Mouse (Mus musculus): ENCODE measurements around the gene Btrc. TPM values are rescaled to one million over a fixed set of nuclear protein-coding genes. Genes with fewer than 3 reads are reported as not detected.

The Btrc gene
- polyA plus RNA-seq, 1 experiment from 2014 or later, result 15.0 TPM

DNA sequence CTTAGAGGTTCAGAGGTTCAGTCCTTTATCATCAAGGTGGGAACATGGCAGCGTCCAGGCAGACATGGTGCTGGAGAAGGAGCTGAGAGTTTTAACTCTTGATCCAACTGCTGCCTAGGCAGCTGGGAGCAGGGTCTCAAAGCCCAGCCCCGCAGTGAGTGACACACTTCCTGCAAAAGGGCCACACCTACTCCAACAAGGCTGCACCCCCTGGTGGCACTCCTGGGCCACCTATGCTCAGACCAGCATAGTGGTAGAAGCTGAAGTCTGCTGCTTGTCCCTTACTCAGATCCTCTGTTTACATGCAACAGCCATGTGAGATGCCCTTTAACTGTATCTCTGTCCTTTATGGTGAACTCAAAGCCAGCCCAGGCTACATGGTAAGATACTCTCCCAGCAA, 47.5 kb downstream of the Btrc start:
- H3K4me3 ChIP-seq (ENCODE audit: low read depth, low read length), result no peak overlapping the region
- ATAC-seq (ENCODE audit: low FRiP score, low TSS enrichment) (no peak), DNase-seq (ENCODE audit: low spot score) (peak; percentile 24)
- TF ChIP-seq EP300 (optimal IDR thresholded peaks at IDR 0.05) (no peak), CTCF (IDR thresholded peaks at IDR 0.05; ENCODE audit: low read depth) (peak; percentile 50)
- H3K9ac ChIP-seq (ENCODE audit: low read length), result no peak overlapping the region
- no peak overlapping the region for H3K4me2 ChIP-seq (replicated peaks; ENCODE audit: low read depth)
- no peaks in the 10 kb centered on the region for H3K36me3 ChIP-seq (ENCODE audit: control insufficient read depth, insufficient read depth, low read length)
- no peaks in the 10 kb centered on the region for H3K27me3 ChIP-seq (ENCODE audit: control insufficient read depth, insufficient read depth, low read length)
- no peaks in the 10 kb centered on the region for H3K4me1 ChIP-seq (replicated peaks; ENCODE audit: control insufficient read depth, insufficient read depth)
- H3K9me3 ChIP-seq (ENCODE audit: control insufficient read depth, low read length), result no peaks in the 10 kb centered on the region
- WGBS, result 53% methylated on average over 2 of the region's 2 CpGs
- no peak overlapping the region for H3K27ac ChIP-seq (replicated peaks)

GRCm38 (mm10) chr19:45412694-45413093, 49.2 kb downstream of the Btrc start:
- no peaks in the 10 kb centered on the region for H3K9me3 ChIP-seq (ENCODE audit: control insufficient read depth, low read length)
- no peak for TF ChIP-seq CTCF (IDR thresholded peaks at IDR 0.05; ENCODE audit: low read depth)
- no peak for TF ChIP-seq EP300 (optimal IDR thresholded peaks at IDR 0.05)
- no peak overlapping the region for H3K4me3 ChIP-seq (ENCODE audit: low read depth, low read length)
- DNase-seq (ENCODE audit: low spot score) (no peak), ATAC-seq (ENCODE audit: low FRiP score, low TSS enrichment) (no peak)
- no peak overlapping the region for H3K27ac ChIP-seq (replicated peaks)
- H3K4me1 ChIP-seq (replicated peaks; ENCODE audit: control insufficient read depth, insufficient read depth), result no peaks in the 10 kb centered on the region
- H3K9ac ChIP-seq (ENCODE audit: low read length), result no peak overlapping the region
- no peaks in the 10 kb centered on the region for H3K36me3 ChIP-seq (ENCODE audit: control insufficient read depth, insufficient read depth, low read length)
- no peaks in the 10 kb centered on the region for H3K27me3 ChIP-seq (ENCODE audit: control insufficient read depth, insufficient read depth, low read length)
- H3K4me2 ChIP-seq (replicated peaks; ENCODE audit: low read depth), result no peak overlapping the region
- 81% methylated on average over 3 of the region's 3 CpGs for WGBS

DNA sequence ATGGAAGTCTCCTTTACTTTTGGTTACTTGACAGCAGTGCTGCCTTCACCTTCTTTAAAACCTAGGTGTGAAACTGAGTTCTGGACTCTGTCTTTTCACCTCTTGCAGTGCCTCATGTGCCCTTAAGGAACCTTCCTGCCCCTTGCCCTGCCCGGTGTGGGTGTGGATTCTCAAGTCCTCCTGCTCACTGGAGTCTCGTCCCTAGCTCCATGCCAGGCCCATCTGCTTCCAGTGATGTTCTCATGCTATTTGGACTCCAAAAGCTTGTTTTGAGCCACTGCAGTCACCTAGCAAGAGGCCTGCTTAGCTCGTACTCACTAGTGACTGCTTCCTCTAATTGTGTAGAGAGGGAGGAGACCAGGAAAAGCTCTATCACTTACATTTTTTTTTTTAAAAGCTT, 50.4 kb downstream of the Btrc start:
- H3K4me2 ChIP-seq (replicated peaks; ENCODE audit: low read depth), result no peak overlapping the region
- H3K27me3 ChIP-seq (ENCODE audit: control insufficient read depth, insufficient read depth, low read length), result no peaks in the 10 kb centered on the region
- no peak overlapping the region for H3K9ac ChIP-seq (ENCODE audit: low read length)
- WGBS, result 71% methylated on average over 3 of the region's 3 CpGs
- TF ChIP-seq EP300 (optimal IDR thresholded peaks at IDR 0.05) (no peak), CTCF (IDR thresholded peaks at IDR 0.05; ENCODE audit: low read depth) (no peak)
- H3K27ac ChIP-seq (replicated peaks), result no peak overlapping the region
- H3K4me1 ChIP-seq (replicated peaks; ENCODE audit: control insufficient read depth, insufficient read depth), result no peaks in the 10 kb centered on the region
- no peaks in the 10 kb centered on the region for H3K36me3 ChIP-seq (ENCODE audit: control insufficient read depth, insufficient read depth, low read length)
- H3K9me3 ChIP-seq (ENCODE audit: control insufficient read depth, low read length), result no peaks in the 10 kb centered on the region
- ATAC-seq (ENCODE audit: low FRiP score, low TSS enrichment) (no peak), DNase-seq (ENCODE audit: low spot score) (no peak)
- no peak overlapping the region for H3K4me3 ChIP-seq (ENCODE audit: low read depth, low read length)

DNA sequence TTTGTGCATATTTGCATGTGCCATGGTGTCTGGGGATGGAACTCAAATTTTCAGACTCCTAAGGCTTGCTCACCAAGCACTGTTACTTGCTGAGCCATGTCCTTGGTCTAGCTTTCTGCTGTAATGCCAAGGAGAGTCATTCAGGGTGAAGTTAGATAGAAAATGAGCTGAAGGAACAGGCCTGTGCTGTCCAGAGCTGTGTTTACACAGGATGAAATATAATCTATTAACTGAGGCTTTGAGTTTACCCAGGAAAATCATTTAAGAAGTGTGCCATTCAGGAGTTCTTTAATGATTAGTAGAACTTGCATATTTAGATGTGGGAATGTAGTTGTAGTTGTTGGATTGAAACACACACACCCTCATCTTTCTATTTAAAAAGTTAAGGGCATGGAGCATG, 54.1 kb downstream of the Btrc start:
- H3K4me1 ChIP-seq (replicated peaks; ENCODE audit: control insufficient read depth, insufficient read depth), result no peaks in the 10 kb centered on the region
- no peak overlapping the region for H3K4me3 ChIP-seq (ENCODE audit: low read depth, low read length)
- no peaks in the 10 kb centered on the region for H3K27me3 ChIP-seq (ENCODE audit: control insufficient read depth, insufficient read depth, low read length)
- no peak for TF ChIP-seq CTCF (IDR thresholded peaks at IDR 0.05; ENCODE audit: low read depth)
- TF ChIP-seq EP300 (optimal IDR thresholded peaks at IDR 0.05), result no peak
- H3K9me3 ChIP-seq (ENCODE audit: control insufficient read depth, low read length), result no peaks in the 10 kb centered on the region
- ATAC-seq (ENCODE audit: low FRiP score, low TSS enrichment) (no peak), DNase-seq (ENCODE audit: low spot score) (no peak)
- no peak overlapping the region for H3K9ac ChIP-seq (ENCODE audit: low read length)
- H3K27ac ChIP-seq (replicated peaks), result no peak overlapping the region
- no peak overlapping the region for H3K4me2 ChIP-seq (replicated peaks; ENCODE audit: low read depth)
- H3K36me3 ChIP-seq (ENCODE audit: control insufficient read depth, insufficient read depth, low read length), result no peaks in the 10 kb centered on the region

DNA sequence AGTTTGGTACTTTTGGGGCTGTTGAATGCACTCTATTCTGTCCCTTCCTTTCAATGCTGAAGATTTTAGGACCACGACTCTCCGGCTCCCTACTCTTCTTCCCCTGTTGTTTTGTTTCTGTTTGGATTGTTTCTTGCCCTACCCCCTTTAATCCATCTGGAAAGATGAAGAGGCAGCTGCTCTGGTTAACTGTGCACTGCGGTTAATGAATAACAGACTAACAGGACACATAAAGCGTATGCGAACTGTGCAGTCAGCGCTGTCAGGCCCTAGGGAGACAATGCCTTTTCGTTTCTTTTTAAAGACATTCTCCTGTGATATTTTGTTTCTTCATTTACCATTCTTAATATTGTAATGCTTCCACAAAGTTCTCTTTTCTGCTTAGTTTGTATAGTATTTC, 58.7 kb downstream of the Btrc start:
- H3K4me2 ChIP-seq (replicated peaks; ENCODE audit: low read depth), result no peak overlapping the region
- ATAC-seq (ENCODE audit: low FRiP score, low TSS enrichment), result no peak
- TF ChIP-seq CTCF (IDR thresholded peaks at IDR 0.05; ENCODE audit: low read depth), result no peak

DNA sequence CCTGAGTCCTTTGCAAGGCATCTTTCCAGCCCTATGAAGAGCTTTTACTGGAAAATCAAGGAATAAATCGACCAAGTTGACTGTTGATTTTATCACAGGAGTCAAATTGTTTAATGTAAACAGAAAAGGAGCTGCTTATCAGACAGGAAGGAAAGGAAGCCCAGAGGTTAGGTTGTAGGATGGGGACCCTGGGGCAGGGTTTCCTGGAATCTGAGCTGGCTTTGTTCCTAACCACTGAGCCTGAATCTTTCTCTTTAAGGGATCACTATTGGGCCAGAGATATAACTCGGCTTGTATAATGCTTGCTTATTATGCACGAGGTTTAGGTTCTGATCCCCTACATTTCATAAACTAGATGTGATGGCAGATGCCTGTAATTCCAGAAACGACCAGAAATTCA, 64.6 kb downstream of the Btrc start:
- TF ChIP-seq EP300 (optimal IDR thresholded peaks at IDR 0.05), result no peak
- TF ChIP-seq CTCF (IDR thresholded peaks at IDR 0.05; ENCODE audit: low read depth), result no peak
- no peak overlapping the region for H3K4me3 ChIP-seq (ENCODE audit: low read depth, low read length)
- H3K9ac ChIP-seq (ENCODE audit: low read length), result no peak overlapping the region
- H3K27me3 ChIP-seq (ENCODE audit: control insufficient read depth, insufficient read depth, low read length), result no peaks in the 10 kb centered on the region
- no peaks in the 10 kb centered on the region for H3K9me3 ChIP-seq (ENCODE audit: control insufficient read depth, low read length)
- no peak overlapping the region for H3K27ac ChIP-seq (replicated peaks)
- WGBS, result 62% methylated on average over 4 of the region's 4 CpGs
- no peak overlapping the region for H3K4me2 ChIP-seq (replicated peaks; ENCODE audit: low read depth)
- H3K4me1 ChIP-seq (replicated peaks; ENCODE audit: control insufficient read depth, insufficient read depth), result no peaks in the 10 kb centered on the region
- DNase-seq (ENCODE audit: low spot score), result no peak
- no peak for ATAC-seq (ENCODE audit: low FRiP score, low TSS enrichment)
- no peaks in the 10 kb centered on the region for H3K36me3 ChIP-seq (ENCODE audit: control insufficient read depth, insufficient read depth, low read length)

More for the DNA sequence above, 58.7 kb downstream of the Btrc start:
- Histone ChIP-seq H3K27me3 (ENCODE audit: control insufficient read depth, insufficient read depth, low read length) (no peaks in the 10 kb centered on the region), H3K4me3 (ENCODE audit: low read depth, low read length) (no peak overlapping the region), H3K27ac (replicated peaks) (no peak overlapping the region), H3K4me1 (replicated peaks; ENCODE audit: control insufficient read depth, insufficient read depth) (no peaks in the 10 kb centered on the region), H3K9me3 (ENCODE audit: control insufficient read depth, low read length) (no peaks in the 10 kb centered on the region), H3K9ac (ENCODE audit: low read length) (no peak overlapping the region), H3K36me3 (ENCODE audit: control insufficient read depth, insufficient read depth, low read length) (no peaks in the 10 kb centered on the region)
- no peak for DNase-seq (ENCODE audit: low spot score)
- 57% methylated on average over 7 of the region's 7 CpGs for WGBS
